Mouse (Mus musculus): Measurements from ENCODE around the gene Exoc3l2.

GRCm38 (mm10) chr7:19462884-19463381 is at the start of gene Exoc3l2:
- TF ChIP-seq CTCF (IDR thresholded peaks at IDR 0.05; ENCODE audit: extremely low read depth, insufficient read depth, insufficient read length, insufficient replicate concordance): no peak
- TF ChIP-seq POLR2A (IDR thresholded peaks at IDR 0.05; ENCODE audit: low read depth, low read length): no peak
